Mouse (Mus musculus): ENCODE data around the gene Smco2.

- TF ChIP-seq POLR2A (IDR thresholded peaks at IDR 0.05; ENCODE audit: low read depth, low read length) (no peak), CTCF (IDR thresholded peaks at IDR 0.05; ENCODE audit: extremely low read depth, insufficient read depth, insufficient read length, insufficient replicate concordance) (no peak)
These were observed 26.9 kb downstream of the Smco2 start for GRCm38 (mm10) chr6:146876820-146877219.

Data from spleen, adult 2 months (tissue).